Mouse (Mus musculus): ENCODE results near the gene Dmrtc1a.
"Not testable (repeated sequence)": the region's sequence is repeated elsewhere in the genome, so short reads cannot be mapped to it uniquely, and the experiment has no call there.

Gene Dmrtc1a

GRCm38 (mm10) chrX:102908587-102908986 is at the start of gene Dmrtc1a, which contains the start of gene 1700011M02Rik:
Gene Dmrtc1a, minus strand, starts transcription at chrX:102908687.
Gene 1700011M02Rik, plus strand, starts transcription at chrX:102908905.
- not testable (repeated sequence) for DNase-seq (ENCODE audit: low spot score)

- DNase-seq (ENCODE audit: low spot score): not testable (repeated sequence)
Measured at GRCm38 (mm10) chrX:102950136-102950535, 41.6 kb upstream of the Dmrtc1a start.

DNA sequence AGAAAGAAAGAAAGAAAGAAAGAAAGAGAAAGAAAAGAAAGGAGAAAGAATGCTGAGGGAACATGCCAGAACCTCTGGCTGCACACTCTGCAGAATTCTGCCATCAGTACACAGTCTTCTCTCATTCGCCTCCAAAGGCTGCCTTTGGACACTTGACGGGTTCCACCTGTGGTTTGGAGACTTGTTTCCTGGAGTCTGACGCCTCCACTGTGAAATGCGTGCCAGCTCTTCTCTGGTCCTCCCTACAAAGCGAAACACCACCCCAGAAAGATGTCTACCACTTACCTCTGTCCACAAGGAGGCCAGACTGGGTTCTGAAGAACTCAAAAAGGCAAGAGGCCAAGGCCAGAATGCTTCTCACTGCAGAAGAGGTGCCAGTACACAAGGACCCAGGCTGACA is 28.3 kb upstream of the Dmrtc1a start:
- DNase-seq (ENCODE audit: low spot score): no peak

DNA sequence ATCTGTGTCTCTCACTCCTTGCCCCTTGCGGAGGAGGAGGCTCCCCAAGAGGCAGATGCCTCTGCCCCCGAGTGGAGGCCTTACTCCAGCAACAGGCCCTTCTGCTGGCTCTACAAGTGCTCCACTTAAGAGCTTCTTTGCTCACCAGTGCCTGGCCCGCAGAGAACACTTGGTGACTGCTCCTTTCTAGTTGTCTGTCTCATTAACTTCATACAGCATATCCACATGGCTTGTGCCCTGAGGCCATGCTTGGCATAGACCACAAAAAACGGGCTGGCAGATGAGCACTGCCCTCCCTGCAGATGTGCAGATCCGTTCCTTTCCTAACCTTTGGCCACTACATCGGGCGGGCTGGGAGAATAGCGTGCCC is 25.9 kb upstream of the Dmrtc1a start:
- no peak for DNase-seq (ENCODE audit: low spot score)

GRCm38 (mm10) chrX:102933571-102934394 is 25.3 kb upstream of the Dmrtc1a start:
- DNase-seq (ENCODE audit: low spot score): peak; percentile 18

DNA sequence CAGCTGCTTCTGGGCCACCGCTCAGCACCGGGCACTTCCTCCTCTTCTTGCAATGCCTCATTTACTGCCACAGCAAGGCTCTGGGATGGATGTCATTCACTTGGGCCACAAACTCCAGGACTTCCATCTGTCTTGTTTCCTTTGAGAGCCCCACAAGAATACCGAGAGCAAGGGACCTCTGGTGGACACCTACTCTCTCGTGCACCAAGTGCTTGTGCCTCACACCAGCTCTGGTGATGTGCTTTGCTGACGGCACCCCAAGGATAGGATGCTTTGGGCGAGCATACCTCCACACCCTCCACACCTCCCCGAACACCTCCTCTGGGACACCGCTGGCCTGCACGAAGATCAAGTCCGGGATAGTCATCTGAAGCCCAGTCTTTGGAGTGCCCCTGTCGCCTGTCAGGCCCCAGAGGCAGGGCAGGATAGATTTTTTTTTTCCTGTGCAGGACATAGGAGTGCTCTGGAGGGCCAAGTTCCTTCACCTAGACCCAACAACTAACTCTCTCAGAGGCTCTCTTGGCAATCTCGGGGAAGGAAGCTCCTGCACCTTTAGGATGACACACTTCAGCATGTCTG is 24.6 kb upstream of the Dmrtc1a start:
- no peak for DNase-seq (ENCODE audit: low spot score)

GRCm38 (mm10) chrX:102928072-102928471 is 19.6 kb upstream of the Dmrtc1a start, which contains the start of gene 1700018G05Rik:
Gene 1700018G05Rik, plus strand, starts transcription at chrX:102928372.
- not testable (repeated sequence) for DNase-seq (ENCODE audit: low spot score)

GRCm38 (mm10) chrX:102926707-102927106 is 18.2 kb upstream of the Dmrtc1a start:
- DNase-seq (ENCODE audit: low spot score): not testable (repeated sequence)

DNA sequence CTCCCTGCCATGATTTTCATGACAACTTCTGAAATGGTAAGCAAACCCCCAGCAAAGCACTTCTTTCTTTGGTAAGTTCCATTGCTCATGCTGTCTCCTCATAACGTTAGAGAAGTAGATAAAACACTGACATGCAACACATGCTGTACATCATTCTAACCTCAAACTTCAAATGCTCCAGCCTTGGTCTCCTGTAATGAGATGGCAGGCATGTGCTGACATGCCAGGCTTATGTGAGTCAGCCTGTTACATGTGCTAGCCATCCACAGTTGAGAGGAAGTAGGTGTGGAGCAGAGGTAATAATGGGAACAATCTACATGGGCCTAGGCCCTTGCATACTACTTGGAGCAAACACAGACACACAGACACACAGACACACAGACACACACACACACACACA is 6.3 kb upstream of the Dmrtc1a start:
- DNase-seq (ENCODE audit: low spot score): not testable (repeated sequence)

DNA sequence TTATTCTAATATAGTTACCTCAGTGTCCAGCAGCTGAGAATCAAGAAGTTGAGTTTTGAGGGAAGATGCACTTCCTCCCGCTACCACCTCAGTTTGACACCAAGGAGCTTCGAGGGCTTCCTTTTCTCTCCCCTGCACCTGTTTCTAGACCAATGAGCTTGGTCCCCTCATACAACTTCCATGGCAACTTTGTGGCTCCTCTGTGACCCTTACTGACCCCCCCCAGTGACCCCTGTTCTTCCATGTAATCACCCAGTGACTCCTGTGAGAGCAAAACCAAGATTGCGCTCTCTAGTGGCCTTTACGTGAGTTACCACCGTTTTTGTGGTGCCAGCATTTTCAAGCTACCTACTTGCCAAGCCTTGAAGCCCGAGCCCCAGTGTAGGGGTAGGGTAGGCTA is 40.6 kb downstream of the Dmrtc1a start, which contains the start of gene 1700031F05Rik:
Gene 1700031F05Rik, minus strand, starts transcription at position 101 of the 400 bp plus-strand sequence.
- no peak for DNase-seq (ENCODE audit: low spot score)

DNA sequence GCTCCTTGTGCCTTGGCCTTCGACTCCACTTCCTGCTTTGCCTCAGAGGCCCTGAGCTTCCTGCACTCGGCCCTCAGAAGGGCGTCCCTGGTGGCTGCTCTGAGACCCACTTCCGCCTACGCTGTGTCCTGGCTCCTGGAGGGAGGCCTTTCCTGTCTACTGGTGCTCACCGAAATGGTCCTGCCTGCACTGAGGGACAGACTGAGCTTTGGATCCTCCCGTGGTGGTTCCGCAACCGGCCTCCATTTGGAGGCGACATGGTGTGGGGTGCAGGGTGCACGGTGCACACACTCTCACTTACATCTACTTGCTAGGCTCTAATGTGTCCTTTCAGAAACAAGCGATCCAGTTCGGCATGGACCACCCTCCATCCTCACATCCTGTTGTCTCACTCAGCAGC is 54.0 kb downstream of the Dmrtc1a start, which contains the start of gene Dmrtc1c2:
Gene Dmrtc1c2, minus strand, starts transcription at position 101 of the 400 bp plus-strand sequence.
- DNase-seq (ENCODE audit: low spot score): not testable (repeated sequence)

All from ovary, postnatal 10 days (tissue).